Mouse (Mus musculus): ENCODE data around the gene Olfr520. TPM values are rescaled to one million over a fixed set of nuclear protein-coding genes. Genes with fewer than 3 reads are reported as not detected.

The Olfr520 gene
- polyA plus RNA-seq, 1 experiment from 2014 or later, result not detected

- WGBS, result 87% methylated on average over 6 of the region's 6 CpGs
- H3K27ac ChIP-seq (ENCODE audit: low read depth), result no peak overlapping the region
- H3K27me3 ChIP-seq (replicated peaks; ENCODE audit: control insufficient read depth, insufficient read depth, low read length), result no peaks in the 10 kb centered on the region
- no peak overlapping the region for H3K4me2 ChIP-seq (ENCODE audit: low read length)
- H3K9me3 ChIP-seq (ENCODE audit: control insufficient read depth, low read length), result no peaks in the 10 kb centered on the region
- no peaks in the 10 kb centered on the region for H3K36me3 ChIP-seq (ENCODE audit: control insufficient read depth, insufficient read depth, low read length)
- no peak overlapping the region for H3K4me3 ChIP-seq (ENCODE audit: low read depth, low read length)
- H3K4me1 ChIP-seq (replicated peaks; ENCODE audit: control insufficient read depth, insufficient read depth, low read length), result peaks cover 14% of the 10 kb centered on the region
- DNase-seq (ENCODE audit: low spot score), result no peak
- no peak overlapping the region for H3K9ac ChIP-seq (ENCODE audit: low read length)
- no peak for ATAC-seq (replicated peaks; ENCODE audit: low FRiP score, low TSS enrichment, low read depth)
Measured at GRCm38 (mm10) chr7:99707671-99708070, 22.4 kb upstream of the Olfr520 start.

GRCm38 (mm10) chr7:99708301-99708721 is 21.8 kb upstream of the Olfr520 start:
- H3K27ac ChIP-seq (ENCODE audit: low read depth), result no peak overlapping the region
- DNase-seq (ENCODE audit: low spot score) (no peak), ATAC-seq (replicated peaks; ENCODE audit: low FRiP score, low TSS enrichment, low read depth) (no peak)
- no peaks in the 10 kb centered on the region for H3K36me3 ChIP-seq (ENCODE audit: control insufficient read depth, insufficient read depth, low read length)
- no peaks in the 10 kb centered on the region for H3K9me3 ChIP-seq (ENCODE audit: control insufficient read depth, low read length)
- H3K4me1 ChIP-seq (replicated peaks; ENCODE audit: control insufficient read depth, insufficient read depth, low read length), result peaks cover 14% of the 10 kb centered on the region
- H3K4me2 ChIP-seq (ENCODE audit: low read length), result no peak overlapping the region
- H3K9ac ChIP-seq (ENCODE audit: low read length), result no peak overlapping the region
- WGBS, result 65% methylated on average over 8 of the region's 8 CpGs
- no peaks in the 10 kb centered on the region for H3K27me3 ChIP-seq (replicated peaks; ENCODE audit: control insufficient read depth, insufficient read depth, low read length)
- no peak overlapping the region for H3K4me3 ChIP-seq (ENCODE audit: low read depth, low read length)

- DNase-seq (ENCODE audit: low spot score), result no peak
- Histone ChIP-seq H3K27ac (ENCODE audit: low read depth) (no peak overlapping the region), H3K9ac (ENCODE audit: low read length) (no peak overlapping the region), H3K4me3 (ENCODE audit: low read depth, low read length) (no peak overlapping the region), H3K9me3 (ENCODE audit: control insufficient read depth, low read length) (no peaks in the 10 kb centered on the region), H3K4me2 (ENCODE audit: low read length) (no peak overlapping the region), H3K36me3 (ENCODE audit: control insufficient read depth, insufficient read depth, low read length) (no peaks in the 10 kb centered on the region), H3K27me3 (replicated peaks; ENCODE audit: control insufficient read depth, insufficient read depth, low read length) (no peaks in the 10 kb centered on the region), H3K4me1 (replicated peaks; ENCODE audit: control insufficient read depth, insufficient read depth, low read length) (peaks cover 14% of the 10 kb centered on the region)
- 78% methylated on average over 5 of the region's 5 CpGs for WGBS
- no peak for ATAC-seq (replicated peaks; ENCODE audit: low FRiP score, low TSS enrichment, low read depth)
Measured at GRCm38 (mm10) chr7:99708750-99709149, 21.3 kb upstream of the Olfr520 start.

- 59% methylated on average over 7 of the region's 7 CpGs for WGBS
- no peak overlapping the region for H3K4me2 ChIP-seq (ENCODE audit: low read length)
- H3K4me3 ChIP-seq (ENCODE audit: low read depth, low read length), result no peak overlapping the region
- H3K36me3 ChIP-seq (ENCODE audit: control insufficient read depth, insufficient read depth, low read length), result no peaks in the 10 kb centered on the region
- H3K4me1 ChIP-seq (replicated peaks; ENCODE audit: control insufficient read depth, insufficient read depth, low read length), result peaks cover 14% of the 10 kb centered on the region
- H3K27ac ChIP-seq (ENCODE audit: low read depth), result no peak overlapping the region
- DNase-seq (ENCODE audit: low spot score) (no peak), ATAC-seq (replicated peaks; ENCODE audit: low FRiP score, low TSS enrichment, low read depth) (no peak)
- no peaks in the 10 kb centered on the region for H3K27me3 ChIP-seq (replicated peaks; ENCODE audit: control insufficient read depth, insufficient read depth, low read length)
- no peak overlapping the region for H3K9ac ChIP-seq (ENCODE audit: low read length)
- H3K9me3 ChIP-seq (ENCODE audit: control insufficient read depth, low read length), result no peaks in the 10 kb centered on the region
Measured at GRCm38 (mm10) chr7:99709992-99710391, 20.1 kb upstream of the Olfr520 start.

GRCm38 (mm10) chr7:99710476-99710875 is 19.6 kb upstream of the Olfr520 start:
- H3K9ac ChIP-seq (ENCODE audit: low read length), result no peak overlapping the region
- ATAC-seq (replicated peaks; ENCODE audit: low FRiP score, low TSS enrichment, low read depth), result no peak
- peak; percentile 84 for DNase-seq (ENCODE audit: low spot score)
- H3K4me1 ChIP-seq (replicated peaks; ENCODE audit: control insufficient read depth, insufficient read depth, low read length), result peaks cover 14% of the 10 kb centered on the region
- no peak overlapping the region for H3K4me3 ChIP-seq (ENCODE audit: low read depth, low read length)
- 21% methylated on average over 1 of the region's 1 CpGs for WGBS
- no peaks in the 10 kb centered on the region for H3K27me3 ChIP-seq (replicated peaks; ENCODE audit: control insufficient read depth, insufficient read depth, low read length)
- H3K9me3 ChIP-seq (ENCODE audit: control insufficient read depth, low read length), result no peaks in the 10 kb centered on the region
- H3K36me3 ChIP-seq (ENCODE audit: control insufficient read depth, insufficient read depth, low read length), result no peaks in the 10 kb centered on the region
- no peak overlapping the region for H3K27ac ChIP-seq (ENCODE audit: low read depth)
- no peak overlapping the region for H3K4me2 ChIP-seq (ENCODE audit: low read length)

GRCm38 (mm10) chr7:99711166-99711565 is 18.9 kb upstream of the Olfr520 start, which contains the start of gene Slco2b1:
Gene Slco2b1 (minus strand): TSS chr7:99711340.
- H3K4me1 ChIP-seq (replicated peaks; ENCODE audit: control insufficient read depth, insufficient read depth, low read length), result peaks cover 13% of the 10 kb centered on the region
- ATAC-seq (replicated peaks; ENCODE audit: low FRiP score, low TSS enrichment, low read depth) (no peak), DNase-seq (ENCODE audit: low spot score) (no peak)
- no peaks in the 10 kb centered on the region for H3K27me3 ChIP-seq (replicated peaks; ENCODE audit: control insufficient read depth, insufficient read depth, low read length)
- H3K36me3 ChIP-seq (ENCODE audit: control insufficient read depth, insufficient read depth, low read length), result no peaks in the 10 kb centered on the region
- H3K9ac ChIP-seq (ENCODE audit: low read length), result no peak within 1 kb of the TSS
- 73% methylated on average over 8 of the region's 8 CpGs for WGBS
- H3K9me3 ChIP-seq (ENCODE audit: control insufficient read depth, low read length), result no peaks in the 10 kb centered on the region
- no peak within 1 kb of the TSS for H3K27ac ChIP-seq (ENCODE audit: low read depth)
- H3K4me2 ChIP-seq (ENCODE audit: low read length), result no peak within 1 kb of the TSS
- H3K4me3 ChIP-seq (ENCODE audit: low read depth, low read length), result no peak within 1 kb of the TSS

- 83% methylated on average over 4 of the region's 4 CpGs for WGBS
- ATAC-seq (replicated peaks; ENCODE audit: low FRiP score, low TSS enrichment, low read depth), result no peak
- no peak for DNase-seq (ENCODE audit: low spot score)
- Histone ChIP-seq H3K27me3 (replicated peaks; ENCODE audit: control insufficient read depth, insufficient read depth, low read length) (no peaks in the 10 kb centered on the region), H3K27ac (ENCODE audit: low read depth) (no peak overlapping the region), H3K9ac (ENCODE audit: low read length) (no peak overlapping the region), H3K4me2 (ENCODE audit: low read length) (no peak overlapping the region), H3K9me3 (ENCODE audit: control insufficient read depth, low read length) (no peaks in the 10 kb centered on the region), H3K4me3 (ENCODE audit: low read depth, low read length) (no peak overlapping the region), H3K36me3 (ENCODE audit: control insufficient read depth, insufficient read depth, low read length) (no peaks in the 10 kb centered on the region), H3K4me1 (replicated peaks; ENCODE audit: control insufficient read depth, insufficient read depth, low read length) (0 out of 2 replicates have a peak, but pooled peaks cover 2% of the 10 kb centered on the region)
Measured at GRCm38 (mm10) chr7:99712431-99712830, 17.6 kb upstream of the Olfr520 start.

GRCm38 (mm10) chr7:99716536-99716935 is 13.5 kb upstream of the Olfr520 start:
- ATAC-seq (replicated peaks; ENCODE audit: low FRiP score, low TSS enrichment, low read depth), result no peak
- Histone ChIP-seq H3K27me3 (replicated peaks; ENCODE audit: control insufficient read depth, insufficient read depth, low read length) (no peaks in the 10 kb centered on the region; the same call in 1 of the 2 replicates), H3K9ac (ENCODE audit: low read length) (no peak overlapping the region), H3K4me1 (replicated peaks; ENCODE audit: control insufficient read depth, insufficient read depth, low read length) (no peaks in the 10 kb centered on the region), H3K36me3 (ENCODE audit: control insufficient read depth, insufficient read depth, low read length) (no peaks in the 10 kb centered on the region), H3K4me3 (ENCODE audit: low read depth, low read length) (no peak overlapping the region), H3K4me2 (ENCODE audit: low read length) (no peak overlapping the region), H3K27ac (ENCODE audit: low read depth) (no peak overlapping the region), H3K9me3 (ENCODE audit: control insufficient read depth, low read length) (no peaks in the 10 kb centered on the region)
- WGBS, result 88% methylated on average over 2 of the region's 2 CpGs
- DNase-seq (ENCODE audit: low spot score), result no peak

GRCm38 (mm10) chr7:99734612-99735011 is 4.5 kb downstream of the Olfr520 start:
- DNase-seq (ENCODE audit: low spot score) (no peak), ATAC-seq (replicated peaks; ENCODE audit: low FRiP score, low TSS enrichment, low read depth) (no peak)
- Histone ChIP-seq H3K4me2 (ENCODE audit: low read length) (no peak overlapping the region), H3K9ac (ENCODE audit: low read length) (no peak overlapping the region), H3K9me3 (ENCODE audit: control insufficient read depth, low read length) (no peaks in the 10 kb centered on the region), H3K4me3 (ENCODE audit: low read depth, low read length) (no peak overlapping the region), H3K4me1 (replicated peaks; ENCODE audit: control insufficient read depth, insufficient read depth, low read length) (peaks cover 5% of the 10 kb centered on the region; the same call in 1 of the 2 replicates), H3K27me3 (replicated peaks; ENCODE audit: control insufficient read depth, insufficient read depth, low read length) (no peaks in the 10 kb centered on the region), H3K36me3 (ENCODE audit: control insufficient read depth, insufficient read depth, low read length) (no peaks in the 10 kb centered on the region), H3K27ac (ENCODE audit: low read depth) (no peak overlapping the region)
- 91% methylated on average over 2 of the region's 2 CpGs for WGBS
